Mouse (Mus musculus) CH12.LX (cell line): ENCODE data around the gene Ift43. TPM values are rescaled to one million over a fixed set of nuclear protein-coding genes. Genes with fewer than 3 reads are reported as not detected.

Source experiments
- DNase-seq: peaks from one replicate; pipeline ENCODE4 v3.0.0-alpha.2; 2013; ENCODE audit errors: extremely low read depth
- H3K27ac ChIP-seq: 2 replicates; pipeline ENCODE4 v1.5.1; 2012; ENCODE audit warnings: low read depth, mild to moderate bottlenecking, control low read depth, moderate library complexity; ENCODE audit not compliant: insufficient read depth
- H3K27me3 ChIP-seq: replicated peaks from 2 replicates; pipeline ENCODE3; 2012; ENCODE audit warnings: inconsistent platforms
- H3K36me3 ChIP-seq, 2 experiments: replicated peaks in 1 of 2; 2 replicates each; pipeline versions ENCODE3 to v1.6.1; 2012; ENCODE audit warnings: inconsistent platforms in 1 of 2, low read length in 1 of 2, mild to moderate bottlenecking in 1 of 2, mixed read lengths in 1 of 2, moderate library complexity in 1 of 2; ENCODE audit not compliant: control insufficient read depth in 1 of 2, insufficient read depth in 1 of 2
- H3K4me1 ChIP-seq, 2 experiments: 2 replicates each; pipeline ENCODE4 v1.6.1; 2012; ENCODE audit warnings: inconsistent platforms in 1 of 2, moderate library complexity in 1 of 2; ENCODE audit not compliant: insufficient read depth in 2 of 2, control insufficient read depth in 1 of 2
- H3K4me2 ChIP-seq: 2 replicates; pipeline ENCODE4 v1.6.1; 2012; ENCODE audit warnings: low read depth, mild to moderate bottlenecking, control low read depth; ENCODE audit not compliant: poor library complexity, insufficient read depth, severe bottlenecking
- H3K4me3 ChIP-seq, 3 experiments: fragments of 150-350 bp in 1 of 3; sonication (generic) in 1 of 3; replicated peaks in 1 of 3; 2 replicates each; pipeline versions ENCODE3 to v1.5.1; 2011 to 2012; ENCODE audit warnings: low read depth in 2 of 3, low read length in 2 of 3, mild to moderate bottlenecking in 2 of 3, moderate library complexity in 2 of 3, control low read depth in 1 of 3, improper control_type of control experiment in 1 of 3, inconsistent platforms in 1 of 3, mixed read lengths in 1 of 3; ENCODE audit not compliant: poor library complexity in 1 of 3
- H3K79me2 ChIP-seq: replicated peaks from 2 replicates; pipeline ENCODE4 v1.6.1; 2012; ENCODE audit warnings: mild to moderate bottlenecking, moderate library complexity; ENCODE audit not compliant: control insufficient read depth, poor library complexity, insufficient read depth, severe bottlenecking; ENCODE audit errors: extremely low read depth
- H3K9ac ChIP-seq: 2 replicates; pipeline ENCODE4 v1.6.1; 2012; ENCODE audit warnings: low read depth, mild to moderate bottlenecking, control low read depth, moderate library complexity; ENCODE audit not compliant: insufficient read depth
- H3K9me3 ChIP-seq: replicated peaks from 2 replicates; pipeline ENCODE3; 2012; ENCODE audit warnings: low read length, inconsistent platforms, mixed read lengths
- BHLHE40 ChIP-seq: IDR thresholded peaks from 2 replicates; pipeline ENCODE4 v1.6.1; 2011; ENCODE audit warnings: mild to moderate bottlenecking, low read depth, low read length, improper control_type of control experiment
- CHD2 ChIP-seq: IDR thresholded peaks from 2 replicates; pipeline ENCODE4 v1.6.1; 2011; ENCODE audit warnings: low read length, improper control_type of control experiment
- ELF1 ChIP-seq: IDR thresholded peaks from 2 replicates; pipeline ENCODE4 v1.6.1; 2014; ENCODE audit warnings: low read depth, mild to moderate bottlenecking, inconsistent platforms, low read length, improper control_type of control experiment
- ETS1 ChIP-seq: conservative IDR thresholded peaks from 2 replicates; pipeline ENCODE4 v1.6.1; 2012; ENCODE audit warnings: low read depth, mild to moderate bottlenecking, inconsistent platforms, low read length, improper control_type of control experiment, moderate library complexity
- JUN ChIP-seq: IDR thresholded peaks from 2 replicates; pipeline ENCODE4 v1.6.1; 2011; ENCODE audit warnings: low read depth, mild to moderate bottlenecking, low read length, improper control_type of control experiment, moderate library complexity; ENCODE audit not compliant: insufficient read depth
- KAT2A ChIP-seq: IDR thresholded peaks from 2 replicates; pipeline ENCODE4 v1.6.1; 2012; ENCODE audit warnings: low read length, improper control_type of control experiment, inconsistent platforms; ENCODE audit not compliant: insufficient replicate concordance
- MAZ ChIP-seq: IDR thresholded peaks from 2 replicates; pipeline ENCODE4 v1.6.1; 2012; ENCODE audit warnings: low read depth, mild to moderate bottlenecking, inconsistent platforms, low read length, improper control_type of control experiment, moderate library complexity
- NELFE ChIP-seq: IDR thresholded peaks from 2 replicates; pipeline ENCODE4 v1.6.1; 2011; ENCODE audit warnings: low read depth, low read length, improper control_type of control experiment
- PAX5 ChIP-seq: IDR thresholded peaks from 2 replicates; pipeline ENCODE4 v1.6.1; 2012; ENCODE audit warnings: low read length, inconsistent platforms, mixed read lengths
- POLR2A ChIP-seq: IDR thresholded peaks from 2 replicates; pipeline ENCODE4 v1.6.1; 2011; ENCODE audit warnings: low read depth, mild to moderate bottlenecking, improper control_type of control experiment, low read length
- RAD21 ChIP-seq: IDR thresholded peaks from 2 replicates; pipeline ENCODE4 v1.6.1; 2011; ENCODE audit warnings: low read depth, mild to moderate bottlenecking, low read length, improper control_type of control experiment, moderate library complexity
- SMC3 ChIP-seq: IDR thresholded peaks from 2 replicates; pipeline ENCODE4 v1.6.1; 2011; ENCODE audit warnings: low read depth, low read length, improper control_type of control experiment
- TBP ChIP-seq: conservative IDR thresholded peaks from 2 replicates; pipeline ENCODE4 v1.6.1; 2011; ENCODE audit warnings: low read depth, low read length, improper control_type of control experiment
- UBTF ChIP-seq: IDR thresholded peaks from 2 replicates; pipeline ENCODE4 v1.6.1; 2012; ENCODE audit warnings: low read depth, mild to moderate bottlenecking, inconsistent platforms, low read length, improper control_type of control experiment, moderate library complexity
- USF1 ChIP-seq: IDR thresholded peaks from 2 replicates; pipeline ENCODE4 v1.6.1; 2014; ENCODE audit warnings: low read depth, mild to moderate bottlenecking, inconsistent platforms, low read length, improper control_type of control experiment
- USF2 ChIP-seq: conservative IDR thresholded peaks from 2 replicates; pipeline ENCODE4 v1.6.1; 2011; ENCODE audit warnings: low read depth, low read length, improper control_type of control experiment
- ZMIZ1 ChIP-seq: IDR thresholded peaks from 2 replicates; pipeline ENCODE4 v1.6.1; 2012; ENCODE audit warnings: low read depth, mild to moderate bottlenecking, inconsistent platforms, low read length, improper control_type of control experiment
- ZNF384 ChIP-seq: IDR thresholded peaks from 2 replicates; pipeline ENCODE4 v1.6.1; 2012; ENCODE audit warnings: low read depth, low read length, improper control_type of control experiment, inconsistent platforms
- dilution Hi-C: fragments of 300-500 bp; cut with MboI; formaldehyde crosslinking; loops from 2 replicates; pipeline ENCODE4 v1.14.3; 2020; ENCODE audit warnings: low sequenced_read_pairs; ENCODE audit not compliant: extremely low pct_unique_long_range_greater_than_20kb, extremely low pct_ligation_motif_present
- in situ Hi-C: fragments of 300-500 bp; cut with MboI; formaldehyde crosslinking; loops from 3 replicates; pipeline ENCODE4 v1.14.3; 2019; ENCODE audit warnings: low sequenced_read_pairs, low pct_ligation_motif_present, low pct_unique_long_range_greater_than_20kb, mixed read lengths
- polyA plus RNA-seq: library from polyadenylated mRNA; unstranded; fragments of >175 nt; gene quantifications from 2 replicates; pipeline ENCODE4 v1.2.1, GENCODE M21; 2012; ENCODE audit warnings: low read depth; ENCODE audit not compliant: insufficient read length
- total RNA-seq, 2 experiments: library from RNA; depleted of rRNA; stranded (reverse); fragments of 300-350 nt in 1 of 2; fragments of >200 nt in 1 of 2; gene quantifications; 2 replicates each; pipeline ENCODE4 v1.2.3; 2012 to 2014

The Ift43 gene
- total and polyA plus RNA-seq, 3 experiments, result 2.0 to 8.6 (median 2.8) TPM

DNA sequence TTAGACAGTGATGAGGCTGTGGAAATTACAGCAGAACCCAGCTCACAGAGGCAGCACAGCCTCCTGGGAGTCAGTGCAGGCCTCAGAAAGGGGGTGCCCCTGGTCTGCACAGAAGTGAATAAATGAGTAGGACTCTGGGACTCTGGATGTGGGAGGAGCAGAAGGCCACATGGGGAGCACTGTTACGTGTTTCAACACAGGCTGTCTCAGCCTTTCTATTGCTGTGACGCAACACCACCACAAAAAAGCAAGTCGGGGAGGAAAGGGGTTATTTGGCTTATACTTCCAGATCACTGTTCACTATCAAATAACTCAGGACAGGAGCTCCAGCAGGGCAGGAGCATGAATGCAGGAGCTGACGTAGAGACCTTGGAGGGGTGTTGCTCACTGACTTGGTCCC, 13.5 kb downstream of the Ift43 start:
- Histone ChIP-seq H3K79me2 (no peaks in the 10 kb centered on the region), H3K36me3 (no peaks in the 10 kb centered on the region), H3K9ac (no peak overlapping the region), H3K4me2 (no peak overlapping the region), H3K4me1 (peaks cover 8 to 32% of the 10 kb centered on the region in 2 experiments; a peak in 3 of 4 replicates), H3K9me3 (no peaks in the 10 kb centered on the region), H3K4me3 (no peak overlapping the region), H3K27me3 (no peaks in the 10 kb centered on the region), H3K27ac (no peak overlapping the region)
- in situ Hi-C loops (no loop called here), dilution Hi-C loops (no loop called here)
- TF ChIP-seq ZMIZ1 (no peak), SMC3 (no peak), ZNF384 (no peak), UBTF (no peak), MAZ (no peak), USF1 (no peak)
- peak; percentile 77 for DNase-seq

DNA sequence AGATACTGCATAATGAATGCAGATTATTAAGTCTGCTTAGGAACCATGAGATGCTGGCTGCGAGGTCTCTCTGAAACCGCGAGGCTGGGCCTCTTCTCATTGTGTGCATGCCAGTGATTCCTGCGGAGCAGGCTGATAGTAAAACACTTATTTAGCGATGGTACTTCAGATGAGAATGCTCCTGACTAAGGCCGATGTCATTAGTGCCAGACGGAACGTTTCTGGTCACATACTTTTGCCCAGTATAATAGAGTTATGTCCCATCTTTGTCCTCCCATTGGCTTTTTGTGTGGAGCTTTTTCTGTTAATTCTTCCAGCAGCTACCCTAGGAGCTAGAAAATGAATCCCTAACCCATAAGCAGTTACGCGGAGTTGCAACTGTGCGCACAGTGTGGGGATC, 15.4 kb downstream of the Ift43 start:
- H3K79me2 ChIP-seq, result no peaks in the 10 kb centered on the region
- no peak for DNase-seq
- H3K27ac ChIP-seq, result no peak overlapping the region
- peaks cover 8 to 31% of the 10 kb centered on the region in 2 experiments; a peak in 3 of 4 replicates for H3K4me1 ChIP-seq
- no peaks in the 10 kb centered on the region for H3K36me3 ChIP-seq
- H3K9me3 ChIP-seq, result no peaks in the 10 kb centered on the region
- no peaks in the 10 kb centered on the region for H3K27me3 ChIP-seq
- H3K9ac ChIP-seq, result no peak overlapping the region
- dilution Hi-C loops (no loop called here), in situ Hi-C loops (no loop called here)
- H3K4me3 ChIP-seq, result no peak overlapping the region
- TF ChIP-seq POLR2A (no peak), USF1 (no peak), PAX5 (no peak), TBP (no peak), USF2 (no peak), NELFE (no peak), BHLHE40 (no peak), ELF1 (no peak), ETS1 (no peak), KAT2A (no peak), JUN (no peak), CHD2 (no peak), RAD21 (no peak), MAZ (no peak)
- H3K4me2 ChIP-seq, result no peak overlapping the region
